Mouse (Mus musculus) limb, embryonic 14.5 days (tissue): ENCODE data around the gene 2410137M14Rik. TPM values are rescaled to one million over a fixed set of nuclear protein-coding genes. Genes with fewer than 3 reads are reported as not detected.

ENCODE experiments used
- ATAC-seq: fragments of 200-750 bp; cut with Nextera tagmentation; 2 replicates; pipeline ENCODE4 v1.8.0; 2017; ENCODE audit warnings: low read depth, moderate number of reproducible peaks, moderate TSS enrichment; ENCODE audit not compliant: low FRiP score
- DNase-seq: peaks from one replicate; pipeline ENCODE4 v3.0.0-alpha.2; 2015; ENCODE audit warnings: low spot score
- H3K27ac ChIP-seq: fragments of 300-500 bp; sonication (generic); replicated peaks from 2 replicates; pipeline ENCODE4 v1.5.1; 2014; ENCODE audit warnings: low read depth, mild to moderate bottlenecking, low read length, moderate library complexity, mixed read lengths
- H3K27me3 ChIP-seq: fragments of 300-500 bp; sonication (generic); 2 replicates; pipeline ENCODE4 v1.6.1; 2014; ENCODE audit warnings: low read length, mixed read lengths; ENCODE audit not compliant: control insufficient read depth, insufficient read depth
- H3K36me3 ChIP-seq: fragments of 300-500 bp; sonication (generic); 2 replicates; pipeline ENCODE4 v1.6.1; 2014; ENCODE audit warnings: mild to moderate bottlenecking, low read length, moderate library complexity, mixed read lengths; ENCODE audit not compliant: control insufficient read depth, insufficient read depth
- H3K4me1 ChIP-seq: fragments of 300-500 bp; sonication (generic); 2 replicates; pipeline ENCODE4 v1.6.1; 2014; ENCODE audit warnings: antibody characterized with exemption, low read length, mixed read lengths; ENCODE audit not compliant: control insufficient read depth, insufficient read depth
- H3K4me2 ChIP-seq: fragments of 300-500 bp; sonication (generic); replicated peaks from 2 replicates; pipeline ENCODE4 v1.6.1; 2014; ENCODE audit warnings: low read depth, mild to moderate bottlenecking, low read length, moderate library complexity; ENCODE audit not compliant: severe bottlenecking
- H3K4me3 ChIP-seq: fragments of 300-500 bp; sonication (generic); replicated peaks from 2 replicates; pipeline ENCODE4 v1.5.1; 2014; ENCODE audit warnings: low read length
- H3K9ac ChIP-seq: fragments of 300-500 bp; sonication (generic); 2 replicates; pipeline ENCODE4 v1.6.1; 2014; ENCODE audit warnings: mild to moderate bottlenecking, low read depth, low read length, moderate library complexity; ENCODE audit not compliant: severe bottlenecking
- H3K9me3 ChIP-seq: fragments of 300-500 bp; sonication (generic); 2 replicates; pipeline ENCODE4 v1.6.1; 2016; ENCODE audit warnings: low read length; ENCODE audit not compliant: control insufficient read depth
- POLR2A ChIP-seq: fragments of 200-500 bp; IDR thresholded peaks from 2 replicates; pipeline ENCODE4 v1.8.0; 2012; ENCODE audit warnings: inconsistent platforms, mild to moderate bottlenecking, moderate library complexity, borderline replicate concordance; ENCODE audit not compliant: insufficient read depth, insufficient read length; ENCODE audit errors: extremely low read depth
- whole genome bisulfite sequencing: fragments of 180-500 bp; shearing (Covaris S2); extraction: QIAGEN DNeasy Blood & Tissue Kit; methylation state at CpG from one replicate; pipeline ENCODE4 v1.1.7; 2014; 5-methylcytosine and 5-hydroxymethylcytosine counted together
- polyA plus RNA-seq, 2 experiments: library from polyadenylated mRNA; depleted of rRNA in 1 of 2; stranded (reverse) in 1 of 2; unstranded in 1 of 2; fragments of >200 nt; fragmentation: Nextera tagmentation in 1 of 2; extraction: Ambion mirVana in 1 of 2; gene quantifications; 2 replicates each; pipeline versions ENCODE4 v1.2.1 to v1.2.3; 2012 to 2014

2410137M14Rik gene
- polyA plus RNA-seq, 2 experiments, result 0.53 TPM; not detected in 1

- H3K27me3 ChIP-seq, result no peaks in the 10 kb centered on the region
- DNase-seq, result no peak
- 71% methylated on average over 12 of the region's 12 CpGs for WGBS
- no peak overlapping the region for H3K27ac ChIP-seq
- no peak for TF ChIP-seq POLR2A
- H3K4me2 ChIP-seq, result no peak overlapping the region
- H3K9ac ChIP-seq, result no peak overlapping the region
- no peak overlapping the region for H3K4me3 ChIP-seq
- no peaks in the 10 kb centered on the region for H3K9me3 ChIP-seq
- H3K4me1 ChIP-seq, result no peaks in the 10 kb centered on the region
- no peaks in the 10 kb centered on the region for H3K36me3 ChIP-seq
- no peak for ATAC-seq
Measured at GRCm38 (mm10) chr17:36929236-36929932, 51.7 kb downstream of the 2410137M14Rik start.

Other genes with a start within 250 kb of the 2410137M14Rik start
- gene H2-M10.5, start 208.3 kb downstream of the 2410137M14Rik start, polyA plus RNA-seq (2012; rRNA removed), result not detected in 2 replicates
- not detected in 2 replicates for gene H2-M10.5, start 208.3 kb downstream of the 2410137M14Rik start, polyA plus RNA-seq (2014; fragmentation: Nextera tagmentation; extraction: Ambion mirVana)
- gene H2-M10.6, start 169.1 kb downstream of the 2410137M14Rik start, polyA plus RNA-seq (2012; rRNA removed), result not detected in 2 replicates
- not detected in 2 replicates for gene H2-M10.6, start 169.1 kb downstream of the 2410137M14Rik start, polyA plus RNA-seq (2014; fragmentation: Nextera tagmentation; extraction: Ambion mirVana)
- 41.0 and 43.5 TPM in 2 replicates for gene Trim26, start 144.1 kb downstream of the 2410137M14Rik start, polyA plus RNA-seq (2012; rRNA removed)
- 33.9 and 38.1 TPM in 2 replicates for gene Trim26, start 144.1 kb downstream of the 2410137M14Rik start, polyA plus RNA-seq (2014; fragmentation: Nextera tagmentation; extraction: Ambion mirVana)
- gene Trim15, start 114.0 kb downstream of the 2410137M14Rik start, polyA plus RNA-seq (2012; rRNA removed), result not detected in 2 replicates
- 0.18 and 0.21 TPM in 2 replicates for gene Trim15, start 114.0 kb downstream of the 2410137M14Rik start, polyA plus RNA-seq (2014; fragmentation: Nextera tagmentation; extraction: Ambion mirVana)
- 0.67 and 0.91 TPM in 2 replicates for gene Trim10, start 111.7 kb downstream of the 2410137M14Rik start, polyA plus RNA-seq (2012; rRNA removed)
- gene Trim10, start 111.7 kb downstream of the 2410137M14Rik start, polyA plus RNA-seq (2014; fragmentation: Nextera tagmentation; extraction: Ambion mirVana), result 2.7 and 3.1 TPM in 2 replicates
- gene Trim40, start 91.1 kb downstream of the 2410137M14Rik start, polyA plus RNA-seq (2012; rRNA removed), result 0.08 TPM in 1 of 2 replicates, not detected in the other
- not detected in 2 replicates for gene Trim40, start 91.1 kb downstream of the 2410137M14Rik start, polyA plus RNA-seq (2014; fragmentation: Nextera tagmentation; extraction: Ambion mirVana)
- gene Trim31, start 83.1 kb downstream of the 2410137M14Rik start, polyA plus RNA-seq (2012; rRNA removed), result not detected in 2 replicates
- not detected in 2 replicates for gene Trim31, start 83.1 kb downstream of the 2410137M14Rik start, polyA plus RNA-seq (2014; fragmentation: Nextera tagmentation; extraction: Ambion mirVana)
- 3.2 and 4.0 TPM in 2 replicates for gene Rnf39, start 38.3 kb downstream of the 2410137M14Rik start, polyA plus RNA-seq (2012; rRNA removed)
- 2.8 and 3.5 TPM in 2 replicates for gene Rnf39, start 38.3 kb downstream of the 2410137M14Rik start, polyA plus RNA-seq (2014; fragmentation: Nextera tagmentation; extraction: Ambion mirVana)
- gene Ppp1r11, start 29.5 kb downstream of the 2410137M14Rik start, polyA plus RNA-seq (2012; rRNA removed), result 81.5 and 116 TPM in 2 replicates
- 125 and 128 TPM in 2 replicates for gene Ppp1r11, start 29.5 kb downstream of the 2410137M14Rik start, polyA plus RNA-seq (2014; fragmentation: Nextera tagmentation; extraction: Ambion mirVana)
- 73.7 and 81.6 TPM in 2 replicates for gene Znrd1, start 22.7 kb downstream of the 2410137M14Rik start, polyA plus RNA-seq (2012; rRNA removed)
- 103 and 108 TPM in 2 replicates for gene Znrd1, start 22.7 kb downstream of the 2410137M14Rik start, polyA plus RNA-seq (2014; fragmentation: Nextera tagmentation; extraction: Ambion mirVana)
- 1.8 and 5.9 TPM in 2 replicates for gene Znrd1as, start 22.6 kb downstream of the 2410137M14Rik start, polyA plus RNA-seq (2012; rRNA removed)
- 5.8 and 5.9 TPM in 2 replicates for gene Znrd1as, start 22.6 kb downstream of the 2410137M14Rik start, polyA plus RNA-seq (2014; fragmentation: Nextera tagmentation; extraction: Ambion mirVana)
- gene H2-M5, start 8.3 kb upstream of the 2410137M14Rik start, polyA plus RNA-seq (2012; rRNA removed), result 6.3 and 7.4 TPM in 2 replicates
- gene H2-M5, start 8.3 kb upstream of the 2410137M14Rik start, polyA plus RNA-seq (2014; fragmentation: Nextera tagmentation; extraction: Ambion mirVana), result 0.29 and 0.61 TPM in 2 replicates
- gene Zfp57, start 19.9 kb upstream of the 2410137M14Rik start, polyA plus RNA-seq (2012; rRNA removed), result 140 and 149 TPM in 2 replicates
- gene Zfp57, start 19.9 kb upstream of the 2410137M14Rik start, polyA plus RNA-seq (2014; fragmentation: Nextera tagmentation; extraction: Ambion mirVana), result 85.9 and 86.1 TPM in 2 replicates
- gene Mog, start 42.2 kb upstream of the 2410137M14Rik start, polyA plus RNA-seq (2012; rRNA removed), result not detected in 2 replicates
- 0.35 TPM in 1 of 2 replicates, not detected in the other for gene Mog, start 42.2 kb upstream of the 2410137M14Rik start, polyA plus RNA-seq (2014; fragmentation: Nextera tagmentation; extraction: Ambion mirVana)
- 111 and 139 TPM in 2 replicates for gene Gabbr1, start 64.7 kb upstream of the 2410137M14Rik start, polyA plus RNA-seq (2012; rRNA removed)
- gene Gabbr1, start 64.7 kb upstream of the 2410137M14Rik start, polyA plus RNA-seq (2014; fragmentation: Nextera tagmentation; extraction: Ambion mirVana), result 8.4 and 11.1 TPM in 2 replicates
- not detected in 2 replicates for gene Olfr90, start 107.3 kb upstream of the 2410137M14Rik start, polyA plus RNA-seq (2012; rRNA removed)
- not detected in 2 replicates for gene Olfr90, start 107.3 kb upstream of the 2410137M14Rik start, polyA plus RNA-seq (2014; fragmentation: Nextera tagmentation; extraction: Ambion mirVana)
- not detected in 2 replicates for gene Olfr91, start 117.0 kb upstream of the 2410137M14Rik start, polyA plus RNA-seq (2012; rRNA removed)
- 0.07 TPM in 1 of 2 replicates, not detected in the other for gene Olfr91, start 117.0 kb upstream of the 2410137M14Rik start, polyA plus RNA-seq (2014; fragmentation: Nextera tagmentation; extraction: Ambion mirVana)
- gene Olfr92, start 138.9 kb upstream of the 2410137M14Rik start, polyA plus RNA-seq (2012; rRNA removed), result not detected in 2 replicates
- gene Olfr92, start 138.9 kb upstream of the 2410137M14Rik start, polyA plus RNA-seq (2014; fragmentation: Nextera tagmentation; extraction: Ambion mirVana), result not detected in 2 replicates
- gene Olfr93, start 180.3 kb upstream of the 2410137M14Rik start, polyA plus RNA-seq (2012; rRNA removed), result not detected in 2 replicates
- not detected in 2 replicates for gene Olfr93, start 180.3 kb upstream of the 2410137M14Rik start, polyA plus RNA-seq (2014; fragmentation: Nextera tagmentation; extraction: Ambion mirVana)
- not detected in 2 replicates for gene Ubd, start 212.7 kb upstream of the 2410137M14Rik start, polyA plus RNA-seq (2012; rRNA removed)
- not detected in 2 replicates for gene Ubd, start 212.7 kb upstream of the 2410137M14Rik start, polyA plus RNA-seq (2014; fragmentation: Nextera tagmentation; extraction: Ambion mirVana)
- gene Olfr94, start 219.8 kb upstream of the 2410137M14Rik start, polyA plus RNA-seq (2012; rRNA removed), result not detected in 2 replicates
- not detected in 2 replicates for gene Olfr94, start 219.8 kb upstream of the 2410137M14Rik start, polyA plus RNA-seq (2014; fragmentation: Nextera tagmentation; extraction: Ambion mirVana)
- gene Olfr95, start 231.9 kb upstream of the 2410137M14Rik start, polyA plus RNA-seq (2012; rRNA removed), result not detected in 2 replicates
- not detected in 2 replicates for gene Olfr95, start 231.9 kb upstream of the 2410137M14Rik start, polyA plus RNA-seq (2014; fragmentation: Nextera tagmentation; extraction: Ambion mirVana)
- not detected in 2 replicates for gene Olfr96, start 238.9 kb upstream of the 2410137M14Rik start, polyA plus RNA-seq (2012; rRNA removed)
- gene Olfr96, start 238.9 kb upstream of the 2410137M14Rik start, polyA plus RNA-seq (2014; fragmentation: Nextera tagmentation; extraction: Ambion mirVana), result not detected in 2 replicates